Mouse (Mus musculus): ENCODE measurements at regions not wholly inside any gene's neighbourhood (a gene's known extent, or its start where the extent isn't known, plus 50 kb on each side); places are given as distances from the start of the nearest gene placed in this dataset.

DNA sequence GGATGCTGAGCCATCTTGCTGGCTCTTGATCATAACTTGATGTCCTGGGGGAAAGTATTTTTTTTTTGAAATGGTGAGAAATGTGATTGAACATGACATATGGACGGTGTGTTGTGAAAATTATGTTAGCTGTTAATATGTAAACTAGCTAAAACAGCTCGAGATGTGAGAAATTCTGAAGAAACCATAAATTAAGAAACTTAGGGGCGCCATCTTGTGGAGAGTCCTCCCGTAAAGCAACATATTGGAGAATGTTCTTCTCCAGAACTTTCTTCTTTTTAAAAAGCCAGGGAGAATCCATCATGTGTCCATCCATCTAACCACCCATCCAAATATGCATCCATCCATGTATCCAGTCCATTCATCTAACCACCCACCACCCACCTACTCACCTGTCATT, 158.7 kb upstream of the Eif4g2 start:
- peak in 1 of 2 experiments; percentile 51 for DNase-seq

DNA sequence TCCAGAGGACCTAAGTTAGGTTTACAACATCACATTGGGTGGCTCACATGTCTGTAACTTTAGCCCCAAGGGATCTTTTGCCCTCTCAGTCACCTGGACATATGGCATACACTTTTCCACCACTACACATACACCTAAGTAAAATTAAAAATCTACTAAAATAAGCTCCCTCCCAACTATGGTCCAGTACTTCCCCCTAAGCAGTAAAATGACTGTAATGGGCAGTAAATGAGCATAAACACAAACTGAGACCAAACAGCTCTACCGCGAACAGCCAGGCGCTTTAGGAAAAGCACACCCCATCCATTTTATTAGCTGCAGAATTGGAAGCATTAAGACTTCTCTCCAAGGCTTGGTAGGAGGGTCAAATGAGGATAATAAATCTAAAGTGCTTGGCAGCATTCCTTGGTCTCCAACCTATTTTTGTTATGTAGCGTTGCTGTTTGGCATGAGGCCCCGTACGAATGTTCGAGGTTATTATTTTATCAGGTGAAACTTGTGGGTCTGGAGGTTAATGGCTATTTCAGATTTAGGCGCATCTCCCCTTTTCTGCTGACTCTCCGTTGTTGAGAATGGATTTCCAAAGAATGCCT, 157.5 kb upstream of the Eif4g2 start:
- no peak for DNase-seq

DNA sequence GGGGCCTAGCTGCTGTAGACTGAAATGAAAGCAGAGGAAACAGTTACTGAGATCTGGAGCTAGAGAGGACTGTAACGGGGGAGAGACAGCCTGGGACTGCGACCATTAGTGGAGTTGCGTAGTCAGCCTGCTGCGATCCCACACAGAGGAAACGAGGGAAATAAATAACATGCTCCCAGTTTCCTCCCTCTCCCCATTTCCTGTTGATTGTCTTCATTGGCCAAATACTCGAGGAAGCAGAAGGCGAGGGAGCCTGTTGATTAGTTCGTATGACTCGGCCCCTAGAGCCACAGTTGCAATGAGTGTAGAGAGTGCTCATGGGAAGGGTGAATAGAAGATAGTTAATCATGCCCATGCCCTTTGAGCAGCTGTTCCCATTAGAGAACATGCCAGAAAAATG, 155.0 kb upstream of the Eif4g2 start:
- no peak for DNase-seq

DNA sequence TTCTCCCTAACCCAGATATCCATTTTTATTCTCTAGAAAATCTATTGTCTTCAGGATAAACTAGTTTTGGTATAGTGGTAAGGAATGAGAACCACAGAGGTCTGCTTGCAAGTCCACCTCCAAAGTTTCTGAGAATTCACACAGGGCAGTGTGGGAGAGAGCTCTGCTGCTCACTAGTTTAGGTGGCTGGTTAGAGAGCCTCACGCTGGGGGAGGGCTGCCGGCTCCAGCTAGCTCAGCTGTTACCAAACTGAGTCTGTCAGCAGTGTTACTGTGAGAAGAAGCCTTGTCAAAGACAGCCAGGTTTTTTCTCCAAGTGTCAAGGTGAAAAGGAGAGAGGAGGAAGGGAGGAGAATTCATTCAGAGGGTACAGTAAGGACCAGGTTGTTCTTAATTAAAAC, 147.8 kb upstream of the Eif4g2 start:
- no peak for DNase-seq

DNA sequence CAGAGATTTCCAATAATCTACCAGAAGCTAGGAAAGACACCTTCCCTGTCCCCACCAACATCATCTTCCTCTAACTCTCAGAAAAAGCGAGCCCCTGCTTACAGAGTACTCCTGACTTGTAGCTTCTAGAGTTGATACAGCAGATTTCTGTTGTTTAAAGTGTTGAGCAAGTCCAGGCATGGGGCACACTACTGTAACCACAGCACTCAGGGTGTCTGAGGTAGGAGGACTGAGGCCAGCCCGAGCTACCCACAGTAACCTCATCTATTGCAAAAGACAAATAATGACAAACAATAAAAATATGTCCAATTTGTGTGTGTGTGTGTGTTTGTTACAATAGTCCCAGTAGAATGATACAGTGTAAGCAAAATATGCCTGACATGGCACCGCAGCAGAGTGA, 144.3 kb upstream of the Eif4g2 start:
- DNase-seq = no peak

DNA sequence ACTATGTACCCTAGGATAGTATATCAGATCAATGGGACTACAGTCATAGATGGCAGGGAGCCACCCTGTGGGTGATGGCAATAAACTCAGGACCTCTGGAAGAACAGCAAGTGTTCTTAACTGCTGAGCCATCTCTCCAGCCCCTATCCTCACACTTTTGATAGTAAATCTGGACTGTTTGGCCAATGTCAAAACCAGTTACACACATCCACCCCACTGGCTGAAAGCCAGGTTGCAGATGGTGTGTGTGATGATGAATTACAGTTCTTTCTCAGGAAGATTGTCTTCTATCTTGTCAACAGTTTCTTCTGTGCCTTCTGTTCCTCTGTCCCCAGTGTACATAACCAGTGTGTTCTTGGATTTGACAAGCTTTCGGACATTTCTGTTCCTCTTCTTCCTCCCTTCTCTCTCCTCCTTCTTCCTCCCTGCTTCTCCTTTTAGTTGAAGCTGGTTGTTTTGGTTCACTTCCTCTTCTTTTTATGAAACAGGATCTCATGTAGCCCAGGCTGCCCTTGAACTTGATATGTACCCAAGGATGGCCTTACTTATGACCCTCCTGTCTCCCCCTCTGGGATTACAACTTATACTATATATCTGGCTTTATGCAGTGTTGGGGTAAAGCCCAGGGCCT, 143.3 kb upstream of the Eif4g2 start:
- no peak for DNase-seq

DNA sequence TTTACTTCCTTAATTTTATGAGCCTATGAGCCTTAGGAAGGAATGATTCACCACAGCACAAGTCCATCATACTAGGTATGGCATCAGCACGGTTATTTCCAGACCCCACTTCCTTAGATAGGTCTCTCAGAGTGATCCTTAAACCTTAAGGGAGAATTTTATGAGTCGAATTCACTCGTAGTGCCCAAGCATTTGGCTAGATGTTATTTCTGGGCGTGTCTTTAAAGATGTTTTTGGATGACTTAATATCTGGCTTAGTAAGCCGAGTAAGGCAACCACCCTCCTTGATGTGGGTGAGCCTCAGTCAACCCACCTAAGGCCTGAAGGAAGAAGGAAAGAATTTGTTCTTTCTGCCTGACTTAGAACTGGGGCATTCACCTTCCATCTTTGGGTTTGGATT, 132.8 kb upstream of the Eif4g2 start:
- no peak for DNase-seq

DNA sequence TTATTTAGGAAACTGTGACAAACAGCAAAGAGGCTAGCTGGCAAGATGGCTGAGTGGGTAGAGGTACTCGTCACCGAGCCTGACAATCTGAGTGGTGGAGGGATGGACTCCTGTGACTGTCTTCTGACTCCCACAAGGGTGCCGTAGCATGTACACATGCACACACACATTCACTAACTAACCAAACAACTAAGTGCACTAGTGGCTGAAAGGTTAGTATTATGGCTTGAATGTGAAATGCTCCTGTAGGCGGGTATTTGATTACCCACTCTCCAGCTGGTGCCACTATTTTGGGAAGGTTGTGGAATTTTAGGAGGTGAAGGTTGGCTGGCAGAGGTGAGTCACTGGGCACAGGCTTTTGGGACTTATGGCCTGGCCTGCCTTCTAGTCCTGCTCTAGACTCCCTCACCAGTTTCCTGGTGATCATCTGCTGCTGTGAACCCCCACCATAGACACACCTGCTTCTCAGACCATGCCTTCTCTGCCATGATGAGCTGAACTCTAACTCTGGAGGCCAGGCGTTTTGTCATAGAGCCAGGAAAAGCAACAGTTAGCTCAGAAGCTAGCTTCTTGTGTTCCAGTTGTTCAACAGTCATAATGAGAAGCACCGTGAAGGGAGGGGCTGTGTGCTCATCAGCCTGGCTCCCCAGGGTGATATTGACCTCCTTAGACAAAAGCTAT, 131.5 kb upstream of the Eif4g2 start:
- DNase-seq = no peak

DNA sequence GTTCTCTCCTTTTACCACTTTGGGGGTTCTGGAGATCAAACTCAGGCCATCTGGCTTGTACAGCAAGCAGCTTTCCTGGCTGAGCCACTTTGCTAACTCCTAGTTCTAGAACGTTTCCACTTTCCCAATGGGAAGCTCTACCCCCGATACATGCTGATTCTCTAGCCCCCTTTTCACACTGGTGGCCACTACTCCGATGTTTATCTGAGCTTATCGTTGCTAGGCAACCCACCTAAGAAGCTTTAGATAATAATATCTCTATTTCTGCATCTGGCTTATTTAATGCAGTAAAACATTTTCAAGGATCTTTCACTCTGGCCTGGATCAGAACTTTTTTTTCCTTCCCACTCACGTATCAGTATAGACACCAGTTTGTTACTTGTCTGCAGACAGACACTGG, 129.4 kb upstream of the Eif4g2 start:
- no peak for DNase-seq

DNA sequence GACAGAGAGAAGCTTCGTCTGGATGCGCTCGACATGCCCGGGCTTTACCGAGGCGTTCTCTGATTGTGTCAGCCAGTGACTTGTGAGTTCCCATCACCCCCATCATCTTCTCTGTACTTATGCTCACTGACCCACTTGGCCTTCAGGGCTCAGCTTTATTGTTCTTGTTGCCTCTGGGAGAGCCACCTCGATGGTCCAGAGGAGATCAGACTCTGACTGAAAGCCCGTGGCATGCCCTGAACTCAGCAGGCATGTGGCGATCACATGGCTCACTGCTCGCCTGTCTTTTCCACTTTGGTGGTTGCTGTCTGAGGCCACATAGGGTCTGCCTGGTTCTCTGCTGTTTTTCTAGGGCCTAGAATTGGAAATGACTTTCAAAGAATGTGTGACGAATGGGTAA, 128.8 kb upstream of the Eif4g2 start:
- DNase-seq = no peak

DNA sequence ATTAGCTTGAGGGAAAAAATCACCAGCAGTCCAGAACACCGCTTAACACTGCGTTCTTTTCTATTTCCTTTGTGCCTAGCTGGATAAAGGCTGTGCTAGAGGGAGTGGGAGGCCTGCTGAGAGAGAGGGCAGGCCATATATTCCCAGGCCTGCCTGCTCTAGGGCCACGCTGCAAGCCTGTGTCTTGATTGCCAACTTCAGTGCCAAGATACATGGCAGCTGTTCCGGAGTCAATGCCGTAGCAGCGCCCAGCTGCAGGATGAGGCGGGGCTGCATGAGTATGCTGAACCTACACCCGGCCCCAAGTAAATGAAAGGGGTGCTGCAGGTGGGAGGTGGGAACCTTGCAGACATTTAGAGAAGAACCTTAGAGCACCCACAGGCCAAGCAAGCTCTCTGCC, 127.5 kb upstream of the Eif4g2 start:
- no peak for DNase-seq

DNA sequence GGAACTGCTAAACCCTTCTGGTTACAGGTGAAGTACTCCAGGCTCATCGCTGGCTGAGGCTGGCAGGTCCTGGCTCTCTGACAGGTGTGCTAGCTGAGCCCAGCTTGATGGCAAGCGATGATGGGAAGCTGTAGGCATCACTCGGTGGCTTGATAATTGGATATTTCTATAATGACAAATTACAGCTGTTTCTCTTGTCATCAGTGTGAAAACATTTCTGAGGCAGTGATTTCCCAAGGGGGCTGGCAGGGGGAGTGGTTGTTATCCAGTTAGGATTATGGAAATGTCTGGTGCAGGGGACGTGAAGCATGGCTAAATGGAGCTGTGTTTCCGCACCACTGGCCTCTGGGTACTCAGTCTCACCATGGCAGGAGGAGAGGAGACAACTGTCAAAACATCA, 123.0 kb upstream of the Eif4g2 start:
- DNase-seq = peak; percentile 18 to 39

DNA sequence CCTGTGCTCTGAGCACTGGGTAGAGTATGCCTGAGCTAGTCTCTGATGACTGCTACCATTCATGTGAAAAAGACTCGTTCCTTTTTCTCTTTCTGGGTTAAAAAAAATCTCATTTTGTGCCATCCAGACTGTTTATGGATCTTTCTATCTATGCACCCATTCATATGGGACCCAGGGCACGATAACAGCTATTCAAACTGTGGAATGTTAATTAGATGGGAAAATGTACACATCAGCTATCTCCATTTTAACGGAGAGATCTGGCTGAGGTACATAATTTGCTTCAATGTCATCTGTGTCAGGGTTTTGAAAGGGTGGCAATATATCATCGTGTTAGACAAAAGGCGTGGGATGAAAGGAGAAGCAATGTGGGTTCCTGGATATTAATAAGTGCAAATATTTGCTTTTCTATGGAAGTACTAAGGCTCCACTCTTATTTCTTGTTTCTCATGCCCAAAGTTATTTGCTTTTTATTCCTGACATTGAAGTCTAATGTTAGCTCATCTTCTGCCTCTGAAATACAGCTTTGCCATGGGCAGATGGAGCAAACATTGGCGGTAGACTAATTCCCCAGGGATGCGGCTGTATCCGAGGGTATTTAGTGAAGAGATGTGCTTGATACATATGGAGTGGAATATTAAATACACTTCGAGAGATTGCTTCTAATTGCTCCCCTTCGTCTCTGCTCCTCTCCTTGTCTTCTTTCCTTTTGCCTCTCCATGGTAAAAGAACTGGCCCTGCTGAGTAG, 116.0 kb upstream of the Eif4g2 start:
- no peak for DNase-seq

DNA sequence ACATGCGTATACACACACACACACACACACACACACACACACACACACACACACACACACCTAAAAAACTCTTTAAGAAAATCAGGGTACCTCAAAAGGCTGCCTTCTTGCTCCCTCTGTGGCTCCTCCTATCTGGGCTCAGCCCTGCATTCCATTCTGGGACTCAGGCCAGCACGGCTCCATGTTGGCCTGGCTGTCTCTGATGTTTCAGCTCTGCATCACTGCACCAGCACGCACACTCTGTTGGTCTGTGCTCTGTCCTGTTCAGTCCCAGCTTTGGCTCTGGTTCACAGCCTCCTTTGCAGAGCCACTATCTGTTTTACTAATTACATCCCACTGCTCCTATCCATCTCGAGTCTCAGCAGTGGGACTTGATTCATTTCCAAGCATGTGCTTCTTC, 108.8 kb upstream of the Eif4g2 start:
- peak; percentile 43 to 64 for DNase-seq

DNA sequence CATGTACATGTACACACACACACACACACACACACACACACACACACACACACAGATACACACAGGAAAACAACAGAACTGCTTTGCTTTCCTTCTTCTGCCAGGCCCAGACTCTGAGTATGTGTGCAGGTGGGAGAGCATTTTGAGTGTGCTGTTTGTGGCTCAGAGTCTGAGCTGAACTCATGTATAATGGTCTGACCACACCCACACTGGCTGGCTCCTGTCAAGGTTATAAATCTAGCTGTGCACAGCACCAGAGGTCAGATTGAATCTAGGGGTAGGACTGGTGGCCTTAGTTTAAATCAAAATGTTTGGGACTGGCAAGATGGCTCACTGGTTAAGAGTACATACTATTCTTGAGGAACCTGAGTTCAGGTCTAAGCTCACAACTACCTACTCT, 108.4 kb upstream of the Eif4g2 start:
- no peak for DNase-seq

DNA sequence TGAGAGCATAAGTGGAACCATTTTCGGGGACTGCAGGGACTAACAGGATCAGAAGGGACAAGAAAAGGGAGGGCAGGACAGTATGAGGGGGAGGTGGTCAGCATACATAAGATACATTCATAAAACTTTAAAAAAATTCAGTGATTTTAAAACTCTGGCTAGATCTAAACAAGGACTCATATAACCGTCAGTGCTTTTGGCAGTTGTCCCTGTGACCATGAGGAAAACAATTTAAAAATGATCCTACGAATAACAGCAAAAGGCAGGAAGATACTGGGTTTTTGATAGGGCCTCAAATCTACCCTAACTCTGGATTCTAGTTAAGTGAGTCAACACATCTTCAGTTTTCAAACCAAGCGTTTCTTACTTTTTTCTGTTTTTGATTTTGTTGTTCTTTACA, 106.9 kb upstream of the Eif4g2 start:
- DNase-seq = no peak

DNA sequence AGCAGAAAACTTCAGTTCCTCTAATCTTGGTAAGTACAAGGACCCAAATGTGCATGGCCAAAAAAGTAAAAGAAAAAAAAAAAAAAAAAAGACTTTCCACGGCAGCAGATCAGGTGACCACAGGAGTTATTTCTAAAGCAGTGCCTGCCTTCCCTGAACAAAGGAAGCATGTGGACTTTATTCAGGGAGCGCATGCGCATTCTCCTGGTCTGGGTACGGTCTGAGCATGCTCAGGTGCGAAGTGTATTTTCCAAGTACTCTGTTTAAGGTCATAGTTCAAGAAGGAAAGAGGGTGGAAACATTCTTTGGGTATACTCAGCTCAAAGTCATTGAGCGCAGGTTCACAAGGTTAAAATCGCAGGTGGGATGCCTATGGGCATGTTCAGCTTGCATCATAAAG, 103.1 kb upstream of the Eif4g2 start:
- no peak for DNase-seq

DNA sequence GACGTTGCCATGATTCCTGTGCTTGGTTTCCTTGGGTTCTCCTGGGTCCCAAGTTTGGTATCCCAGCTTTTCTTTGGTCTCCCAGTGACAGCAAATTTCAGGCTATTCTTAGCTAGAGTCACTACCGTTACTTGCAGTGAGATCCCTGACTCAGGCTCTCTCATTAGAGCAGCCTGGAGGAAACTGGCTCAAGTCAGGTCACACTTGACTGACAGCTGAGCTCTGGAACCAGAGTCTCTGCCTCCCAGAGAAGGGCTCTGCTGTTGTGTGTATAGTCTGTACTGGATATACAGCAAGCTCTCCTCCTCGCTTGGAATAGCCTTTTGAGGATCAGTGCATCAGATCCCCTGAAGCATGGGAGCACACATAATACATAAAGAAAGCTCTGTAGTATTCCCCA, 100.7 kb upstream of the Eif4g2 start:
- DNase-seq = no peak

DNA sequence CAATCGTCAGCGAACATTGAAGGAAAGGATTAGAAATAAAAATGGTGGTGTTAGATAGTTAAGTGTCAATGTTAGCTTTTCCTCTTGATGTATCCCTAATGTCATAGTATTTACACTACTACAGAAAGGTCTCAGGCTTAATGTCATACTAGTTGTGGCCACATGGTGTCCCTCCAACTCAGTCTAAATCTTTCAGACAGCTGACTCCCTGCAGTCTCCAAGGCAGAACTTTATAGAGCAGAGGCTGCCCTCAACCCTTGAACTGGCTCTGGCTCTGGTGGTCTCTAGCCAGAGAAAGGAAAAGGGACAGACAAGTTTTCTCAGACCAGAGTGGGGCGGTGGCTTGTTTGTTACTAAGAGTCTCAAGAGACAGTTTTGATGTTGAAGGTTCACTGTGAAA, 99.5 kb upstream of the Eif4g2 start:
- peak; percentile 68 to 78 for DNase-seq

DNA sequence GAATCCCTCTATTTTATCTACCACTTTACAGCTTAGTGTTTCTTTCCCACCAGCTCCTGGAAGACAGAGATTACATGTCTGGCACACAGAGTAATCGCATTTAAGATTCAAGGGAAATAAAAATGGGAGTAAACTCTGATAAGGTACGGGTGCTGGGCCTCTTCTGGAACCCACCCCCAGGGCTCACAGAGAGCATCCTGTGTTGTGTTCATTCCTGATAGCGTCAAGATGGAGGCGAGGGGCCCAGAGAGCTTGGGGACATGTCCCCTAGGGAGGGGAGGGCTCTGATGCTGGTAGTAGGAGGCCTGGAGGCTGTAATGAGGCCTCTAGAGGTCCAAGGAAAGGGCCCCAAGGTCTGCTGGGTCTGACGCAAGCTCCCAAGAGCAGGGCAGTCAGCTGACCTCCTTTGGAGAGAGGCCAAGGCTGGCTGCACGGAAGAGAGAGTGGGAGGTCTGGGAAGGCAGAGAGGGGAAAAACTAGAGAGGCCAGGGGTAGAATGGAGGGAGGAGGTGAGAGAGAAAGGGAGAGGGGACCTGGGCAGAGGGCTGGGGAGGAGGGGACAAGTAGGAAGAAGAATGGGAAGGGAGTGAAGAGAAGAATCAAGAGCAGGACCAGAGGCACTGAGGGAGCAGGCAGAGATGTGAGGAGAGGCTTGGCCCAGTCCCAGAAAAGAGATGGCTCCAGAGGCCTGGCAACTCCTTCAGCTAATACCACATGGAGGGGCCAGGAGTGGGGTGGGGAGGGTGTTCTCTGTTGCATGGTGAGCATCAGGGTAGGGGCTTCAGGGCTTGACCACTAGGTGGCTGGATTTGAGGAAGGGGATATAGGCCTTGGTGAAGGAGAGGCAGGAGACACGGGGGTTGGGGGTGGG, 96.8 kb upstream of the Eif4g2 start:
- peak in 1 of 2 experiments; percentile 42 for DNase-seq

DNA sequence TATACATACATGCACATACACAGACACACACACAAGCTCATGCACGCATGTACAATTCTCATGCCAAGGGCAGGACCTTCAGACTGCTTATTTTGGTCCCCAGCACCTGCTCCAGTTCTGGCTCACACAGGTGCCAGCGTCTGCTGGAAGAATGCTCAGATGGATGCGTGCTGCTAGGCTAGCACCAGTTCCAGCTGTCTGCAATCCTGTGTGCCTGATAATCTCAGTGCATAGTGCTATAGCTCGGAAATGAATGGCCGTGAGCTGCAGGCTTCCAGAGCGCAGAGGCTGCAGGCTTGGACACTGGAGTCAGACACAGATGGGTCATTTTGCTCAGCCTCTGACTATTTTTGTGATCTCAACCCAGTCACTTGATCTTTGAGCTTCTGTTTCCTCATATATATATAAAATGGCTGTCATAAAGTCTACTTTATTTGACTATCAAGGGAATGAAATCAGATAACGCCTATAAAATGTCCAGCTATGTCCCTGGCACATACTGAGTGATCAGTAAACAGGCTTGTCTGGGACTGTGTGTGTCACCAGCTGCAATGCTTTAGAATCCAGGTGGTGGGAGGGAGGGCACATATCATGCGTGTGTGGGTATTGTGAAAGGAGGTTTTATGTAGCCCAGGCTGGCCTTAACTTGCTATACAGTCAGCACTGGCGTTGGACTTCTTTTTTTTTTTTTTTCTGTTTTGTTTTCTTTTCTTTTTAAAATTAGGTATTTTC, 91.7 kb upstream of the Eif4g2 start:
- DNase-seq = peak in 1 of 2 experiments; percentile 29

DNA sequence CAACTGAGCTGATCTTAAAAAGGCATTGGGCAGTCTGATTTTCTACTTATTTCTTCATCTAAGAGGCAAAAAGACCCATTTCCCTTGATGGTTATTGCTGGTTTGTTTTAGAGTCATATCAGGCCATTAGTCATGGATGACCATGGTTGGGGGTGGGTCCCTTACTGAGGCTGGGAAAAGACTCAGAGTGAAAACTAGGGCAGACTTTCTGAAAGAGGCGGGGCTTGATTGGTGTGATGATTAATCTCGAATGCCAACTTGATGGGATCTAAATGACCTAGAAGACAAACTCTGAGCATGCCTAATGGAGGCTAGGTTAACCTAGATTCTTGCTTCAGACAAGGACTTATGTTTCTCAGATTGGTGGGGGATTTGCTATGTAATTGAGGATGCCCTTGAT, 89.2 kb upstream of the Eif4g2 start:
- no peak for DNase-seq

Measured in cerebellum, postnatal 25 days (tissue).